Mouse (Mus musculus) G1E (cell line): ENCODE data around the gene B3galnt1.

ENCODE experiments used
- CTCF ChIP-seq: IDR thresholded peaks from 2 replicates; pipeline ENCODE4 v1.5.1; 2012; ENCODE audit warnings: low read depth, low read length, inconsistent platforms, mixed read lengths
- GATA1 ChIP-seq: IDR thresholded peaks from 2 replicates; pipeline ENCODE4 v1.6.1; 2012; ENCODE audit warnings: borderline replicate concordance, low read length, inconsistent platforms, mixed read lengths
- TAL1 ChIP-seq: conservative IDR thresholded peaks from 2 replicates; pipeline ENCODE4 v1.6.1; 2012; ENCODE audit warnings: low read depth, low read length, inconsistent platforms, mixed read lengths

DNA sequence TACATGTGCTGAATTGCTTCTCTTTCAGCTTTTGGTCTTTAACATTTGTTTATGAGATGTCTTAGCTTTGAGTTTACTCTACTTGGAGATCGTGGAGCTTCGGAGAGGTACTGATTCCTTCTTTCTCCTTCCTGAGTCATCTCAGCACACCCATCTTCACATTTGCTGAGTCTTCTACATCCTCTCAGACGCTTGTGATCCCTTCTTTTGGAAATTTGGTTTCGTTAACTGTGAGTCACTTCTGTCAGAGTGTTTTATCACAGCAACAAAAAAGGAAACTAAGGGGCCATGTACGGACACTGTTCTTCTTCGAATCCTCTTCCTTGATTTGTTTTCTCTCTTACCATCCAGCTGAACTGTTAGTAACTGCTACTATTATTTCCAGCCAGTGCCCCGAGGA, 69.2 kb downstream of the B3galnt1 start:
- TF ChIP-seq GATA1 (no peak), CTCF (no peak), TAL1 (no peak)
